Mouse (Mus musculus) small intestine, adult 2 months (tissue): ENCODE data around the gene Ipmk.

ENCODE experiments used
- CTCF ChIP-seq: fragments of 200-500 bp; IDR thresholded peaks from 2 replicates; pipeline ENCODE4 v1.5.1; 2012; ENCODE audit warnings: low read depth, mild to moderate bottlenecking, control low read depth, inconsistent platforms, low read length, moderate library complexity, mixed read lengths; ENCODE audit not compliant: insufficient replicate concordance, insufficient read length; ENCODE audit errors: extremely low read depth
- POLR2A ChIP-seq: fragments of 200-500 bp; IDR thresholded peaks from 2 replicates; pipeline ENCODE4 v1.6.1; 2012; ENCODE audit warnings: low read depth, mild to moderate bottlenecking, control low read depth, inconsistent platforms, low read length, moderate library complexity

DNA sequence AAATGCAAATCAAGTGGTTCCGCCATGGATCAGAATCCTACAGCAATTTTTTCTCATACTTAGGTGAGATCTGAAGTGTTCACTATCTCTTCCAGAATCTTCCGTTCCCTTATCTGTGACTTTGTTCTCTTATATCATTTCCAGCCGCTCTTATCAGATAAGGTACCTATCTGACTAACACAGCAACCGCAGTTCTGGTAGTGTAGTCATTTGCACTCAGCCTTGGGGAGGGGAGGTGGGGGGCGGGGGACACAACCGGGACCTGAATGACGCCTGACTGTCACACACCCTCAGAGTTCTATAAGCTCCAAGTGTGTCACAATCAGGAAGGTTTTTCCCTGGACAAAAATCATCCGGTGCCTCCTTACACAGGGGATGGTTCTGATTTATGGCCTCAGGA, 51.8 kb downstream of the Ipmk start:
- TF ChIP-seq CTCF (no peak), POLR2A (no peak)
